Mouse (Mus musculus): ENCODE results near the gene Washc4.

DNA sequence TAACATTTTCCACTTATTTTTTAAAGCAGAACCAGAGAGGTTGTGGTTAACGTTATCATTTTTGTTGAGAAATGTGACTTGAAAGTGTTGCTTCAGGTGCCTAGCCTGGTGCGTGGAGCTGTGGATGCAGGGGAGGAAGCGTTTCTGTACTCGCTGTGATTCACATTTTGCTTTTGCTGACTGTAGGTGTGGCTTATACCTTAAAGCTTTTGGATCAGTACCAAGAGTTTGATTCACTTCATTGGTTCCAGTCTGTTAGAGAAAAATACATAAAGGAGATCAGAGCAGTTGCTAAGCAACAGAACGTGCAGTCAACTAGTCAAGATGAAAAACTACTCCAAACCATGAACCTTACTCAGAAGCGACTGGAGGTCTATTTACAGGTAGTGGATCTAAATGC is 47.2 kb downstream of the Washc4 start:
- TF ChIP-seq POLR2A (IDR thresholded peaks at IDR 0.05; ENCODE audit: control insufficient read depth, extremely low read depth, insufficient read depth, low read length, poor library complexity) (no peak), CTCF (IDR thresholded peaks at IDR 0.05; ENCODE audit: borderline replicate concordance, control insufficient read depth, extremely low read depth, insufficient read depth, low read length, poor library complexity) (no peak)

Data from thymus, adult 2 months (tissue).